In genomic region chr17:7924185-7924725, GRCm38 (mm10) we compare ENCODE assay signal across 29 mouse cellular contexts. TPM values are rescaled to one million over a fixed set of nuclear protein-coding genes. Genes with fewer than 3 reads are reported as not detected.
A peak's percentile ranks its signal among the peaks of the same experiment; 100 is the strongest.
DNase-seq lines count a peak whose midpoint lies in the region; ATAC-seq and TF ChIP-seq lines count a peak whose summit lies in the region.
"Had no signal": no experiment of that assay in that cellular context is flagged by ENCODE, and none has a peak within 500 bp of the region (broad histone marks: within the 10 kb centered on the region; RNA-seq: fewer than 3 reads in every experiment).

No protein-coding gene starts in this region.

- no peak for ATAC-seq in kidney, postnatal 0 days (replicated peaks; ENCODE audit: low FRiP score, low read depth)
- ATAC-seq in kidney, embryonic 15.5 days (replicated peaks; ENCODE audit: low FRiP score): no peak
- ATAC-seq in lung, embryonic 16.5 days (ENCODE audit: low read depth): peak; percentile 74
- ATAC-seq: forebrain, embryonic 15.5 days had no signal

- peak; percentile 71 for DNase-seq in heart, embryonic 10.5 days (ENCODE audit: low spot score)
- no peak for DNase-seq in heart, postnatal 4 days
- DNase-seq in kidney, postnatal 0 days (ENCODE audit: low spot score): peak; percentile 0
- no peak for DNase-seq in lung, adult 18-20 months
- peak; percentile 34 for DNase-seq in testis, postnatal 10 days (ENCODE audit: low spot score)
- DNase-seq in testis, postnatal 14 days (ENCODE audit: low spot score): no peak
- DNase-seq: adrenal gland, adult 8-10 months; adrenal gland, postnatal 25 days; B cell, adult 2 months; cerebellum, adult 11-12 months; cerebellum, adult 8-10 months; cerebellum, postnatal 10 days; cerebellum, postnatal 36 days; embryo, embryonic 11 days; gastrocnemius, postnatal 25 days; heart, adult 2 months; heart, postnatal 14 days had no signal

- peaks cover 11% of the 10 kb centered on the region; the same call in 1 of the 2 replicates for H3K27me3 ChIP-seq in heart, embryonic 10.5 days (ENCODE audit: insufficient read depth, poor library complexity, severe bottlenecking)
- no peaks in the 10 kb centered on the region for H3K27me3 ChIP-seq in kidney, postnatal 0 days (ENCODE audit: insufficient read depth, low read length)
- no peaks in the 10 kb centered on the region for H3K27me3 ChIP-seq in kidney, embryonic 15.5 days
- H3K27me3 ChIP-seq in lung, embryonic 16.5 days (ENCODE audit: control insufficient read depth, insufficient read depth, low read depth, low read length): no peaks in the 10 kb centered on the region
- H3K27me3 ChIP-seq: CH12.LX; embryonic facial prominence, embryonic 13.5 days; forebrain, embryonic 12.5 days; forebrain, embryonic 15.5 days had no signal

- H3K36me3 ChIP-seq in heart, embryonic 10.5 days: no peaks in the 10 kb centered on the region
- H3K36me3 ChIP-seq in kidney, postnatal 0 days (ENCODE audit: insufficient read depth, low read length): no peaks in the 10 kb centered on the region
- H3K36me3 ChIP-seq in kidney, embryonic 15.5 days: no peaks in the 10 kb centered on the region
- H3K36me3 ChIP-seq in lung, embryonic 16.5 days (ENCODE audit: control insufficient read depth, insufficient read depth, low read length): no peaks in the 10 kb centered on the region
- H3K36me3 ChIP-seq: embryonic facial prominence, embryonic 10.5 days; embryonic facial prominence, embryonic 13.5 days; forebrain, embryonic 12.5 days; forebrain, embryonic 15.5 days; heart, embryonic 15.5 days; hindbrain, embryonic 10.5 days had no signal

- TF ChIP-seq CTCF in kidney, postnatal 0 days (IDR thresholded peaks at IDR 0.05; ENCODE audit: low read depth): no peak

- 63% methylated on average over 13 of the region's 13 CpGs for WGBS in heart, embryonic 10.5 days
- 90% methylated on average over 13 of the region's 13 CpGs for WGBS in kidney, postnatal 0 days
- 90% methylated on average over 13 of the region's 13 CpGs for WGBS in kidney, embryonic 15.5 days
- WGBS in lung, embryonic 16.5 days: 60% methylated on average over 13 of the region's 13 CpGs

- H3K4me2 ChIP-seq in kidney, postnatal 0 days (ENCODE audit: low read length): no peak overlapping the region
- H3K4me2 ChIP-seq in kidney, embryonic 15.5 days: no peak overlapping the region
- H3K4me2 ChIP-seq in lung, embryonic 16.5 days (ENCODE audit: low read depth, low read length): no peak overlapping the region
- H3K4me2 ChIP-seq: embryonic facial prominence, embryonic 13.5 days; forebrain, embryonic 12.5 days; forebrain, embryonic 15.5 days; heart, embryonic 11.5 days; heart, embryonic 15.5 days; hindbrain, embryonic 14.5 days had no signal

- peaks cover 14% of the 10 kb centered on the region; the same call in 1 of the 2 replicates for H3K4me1 ChIP-seq in heart, embryonic 10.5 days
- H3K4me1 ChIP-seq in kidney, postnatal 0 days (replicated peaks; ENCODE audit: insufficient read depth, low read length): peaks cover 7% of the 10 kb centered on the region; the same call in 1 of the 2 replicates
- peaks cover 24% of the 10 kb centered on the region for H3K4me1 ChIP-seq in kidney, embryonic 15.5 days
- H3K4me1 ChIP-seq in lung, embryonic 16.5 days (replicated peaks; ENCODE audit: control insufficient read depth, insufficient read depth, low read length): peaks cover 14% of the 10 kb centered on the region; the same call in 1 of the 2 replicates
- H3K4me1 ChIP-seq: forebrain, embryonic 12.5 days; forebrain, embryonic 15.5 days had no signal

- no peak overlapping the region for H3K27ac ChIP-seq in heart, embryonic 10.5 days
- no peak overlapping the region for H3K27ac ChIP-seq in kidney, postnatal 0 days
- H3K27ac ChIP-seq in kidney, embryonic 15.5 days: no peak overlapping the region
- no peak overlapping the region for H3K27ac ChIP-seq in lung, embryonic 16.5 days (ENCODE audit: low read length)
- H3K27ac ChIP-seq: embryonic facial prominence, embryonic 10.5 days; embryonic facial prominence, embryonic 13.5 days; forebrain, embryonic 12.5 days; forebrain, embryonic 15.5 days; heart, adult 2 months; heart, embryonic 15.5 days; hindbrain, embryonic 10.5 days; hindbrain, embryonic 14.5 days had no signal

- no peak overlapping the region for H3K4me3 ChIP-seq in heart, embryonic 10.5 days
- H3K4me3 ChIP-seq in kidney, postnatal 0 days (replicated peaks; ENCODE audit: low read depth, low read length): no peak overlapping the region
- no peak overlapping the region for H3K4me3 ChIP-seq in kidney, embryonic 15.5 days (replicated peaks)
- H3K4me3 ChIP-seq in lung, embryonic 16.5 days (ENCODE audit: low read length): no peak overlapping the region
- H3K4me3 ChIP-seq: embryonic facial prominence, embryonic 10.5 days; embryonic facial prominence, embryonic 13.5 days; erythroblast, embryonic 14.5 days; forebrain, embryonic 12.5 days; forebrain, embryonic 15.5 days; heart, adult 2 months; heart, embryonic 15.5 days; hindbrain, embryonic 10.5 days had no signal

- H3K9ac ChIP-seq in kidney, postnatal 0 days (ENCODE audit: low read depth, low read length): no peak overlapping the region
- no peak overlapping the region for H3K9ac ChIP-seq in kidney, embryonic 15.5 days
- no peak overlapping the region for H3K9ac ChIP-seq in lung, embryonic 16.5 days (ENCODE audit: low read length)
- H3K9ac ChIP-seq: embryonic facial prominence, embryonic 13.5 days; forebrain, embryonic 12.5 days; forebrain, embryonic 15.5 days; heart, embryonic 15.5 days; hindbrain, embryonic 14.5 days had no signal

- H3K9me3 ChIP-seq in heart, embryonic 10.5 days: no peaks in the 10 kb centered on the region
- no peaks in the 10 kb centered on the region for H3K9me3 ChIP-seq in kidney, postnatal 0 days (replicated peaks; ENCODE audit: low read length)
- H3K9me3 ChIP-seq in kidney, embryonic 15.5 days (replicated peaks): no peaks in the 10 kb centered on the region
- no peaks in the 10 kb centered on the region for H3K9me3 ChIP-seq in lung, embryonic 16.5 days (ENCODE audit: control insufficient read depth, low read length)
- H3K9me3 ChIP-seq: embryonic facial prominence, embryonic 10.5 days; embryonic facial prominence, embryonic 13.5 days; forebrain, embryonic 12.5 days; forebrain, embryonic 15.5 days; heart, embryonic 15.5 days; hindbrain, embryonic 10.5 days had no signal

RNA-seq across cellular contexts. Expression of gene Tagap, which starts 1.5 kb away (rescaled TPM):
- polyA plus RNA-seq in heart, embryonic 10.5 days (2016; fragmentation: Nextera tagmentation; extraction: Ambion mirVana): 0.11 and 0.35 TPM in 2 replicates
- total RNA-seq in heart, postnatal 4 days (2021): 1 to 10 TPM; 1.9 to 2.5 TPM
- 0.68 and 0.74 TPM in 2 replicates for polyA plus RNA-seq in kidney, postnatal 0 days (2015; fragmentation: Nextera tagmentation; extraction: Ambion mirVana)
- 0.51 and 0.84 TPM in 2 replicates for polyA plus RNA-seq in kidney, embryonic 15.5 days (2015; fragmentation: Nextera tagmentation; extraction: Ambion mirVana)
- polyA plus RNA-seq in lung, embryonic 16.5 days (2015; fragmentation: Nextera tagmentation; extraction: Ambion mirVana): 1.0 and 1.8 TPM in 2 replicates
- polyA plus RNA-seq: erythroblast, embryonic 14.5 days had no signal

RNA-seq across cellular contexts. Expression of gene Rsph3a, which starts 21.2 kb away (rescaled TPM):
- polyA plus RNA-seq in heart, embryonic 10.5 days (2016; fragmentation: Nextera tagmentation; extraction: Ambion mirVana): 47.9 and 56.7 TPM in 2 replicates
- 10 to 100 TPM; 41.3 to 44.9 TPM for total RNA-seq in heart, postnatal 4 days (2021)
- 60.5 and 73.0 TPM in 2 replicates for polyA plus RNA-seq in kidney, postnatal 0 days (2015; fragmentation: Nextera tagmentation; extraction: Ambion mirVana)
- 52.0 and 61.3 TPM in 2 replicates for polyA plus RNA-seq in kidney, embryonic 15.5 days (2015; fragmentation: Nextera tagmentation; extraction: Ambion mirVana)
- 57.6 and 74.4 TPM in 2 replicates for polyA plus RNA-seq in lung, embryonic 16.5 days (2015; fragmentation: Nextera tagmentation; extraction: Ambion mirVana)

Comparison
In these comparisons a context has a peak if more than half of its experiments do, and no peak if none do; other contexts are left out.
1. DNase-seq: peak in heart, embryonic 10.5 days (single experiment), kidney, postnatal 0 days (single experiment) and testis, postnatal 10 days (single experiment); none in heart, postnatal 4 days (single experiment), lung, adult 18-20 months (0 of 2) and testis, postnatal 14 days (single experiment).